ENCODE assay signal across 14 mouse cellular contexts in the genomic region with DNA sequence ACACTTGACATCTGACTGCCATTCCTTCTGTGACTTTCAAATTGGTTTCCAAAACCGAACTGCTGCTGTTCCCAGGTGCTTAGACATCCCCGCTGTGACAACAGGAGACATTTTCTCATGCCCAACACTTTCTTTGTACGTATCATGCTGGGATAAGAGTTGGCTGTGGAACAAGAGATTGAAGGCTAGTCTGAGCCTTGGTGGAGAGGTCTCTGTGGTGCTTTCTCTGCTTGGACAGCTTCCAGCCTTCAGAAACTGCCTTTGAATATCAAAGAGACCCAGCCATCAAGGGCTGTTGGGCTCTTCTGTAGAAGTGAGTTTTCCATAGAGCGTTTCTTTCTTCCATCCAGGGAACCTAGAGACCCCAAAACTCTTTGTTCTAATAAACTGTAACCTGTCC.
"Had no signal": no experiment of that assay in that cellular context is flagged by ENCODE, and none has a peak within 500 bp of the region (broad histone marks: within the 10 kb centered on the region; RNA-seq: fewer than 3 reads in every experiment).

No protein-coding gene starts in this region.

- H3K27me3 ChIP-seq: limb, embryonic 12.5 days; liver, embryonic 13.5 days had no signal

- H3K36me3 ChIP-seq: limb, embryonic 12.5 days; liver, embryonic 13.5 days had no signal

- H3K4me1 ChIP-seq: limb, embryonic 12.5 days had no signal

- H3K4me2 ChIP-seq: limb, embryonic 12.5 days; liver, embryonic 13.5 days had no signal

- DNase-seq: kidney, adult 8-10 months; kidney, postnatal 25 days; liver; liver, embryonic 13.5 days; liver, postnatal 0 days; lung, postnatal 36 days; right cerebral cortex, adult 18-20 months; right cerebral cortex, postnatal 25 days; thymus, postnatal 36 days had no signal

- H3K9me3 ChIP-seq: limb, embryonic 12.5 days; liver, embryonic 13.5 days had no signal

- ATAC-seq: intestine, postnatal 0 days; liver, postnatal 0 days; lung, postnatal 0 days; midbrain, embryonic 16.5 days had no signal

- H3K4me3 ChIP-seq: left cerebral cortex, adult 2 months; limb, embryonic 12.5 days; liver, embryonic 13.5 days had no signal

- H3K27ac ChIP-seq: left cerebral cortex, adult 2 months; limb, embryonic 12.5 days; liver, embryonic 13.5 days had no signal

- H3K9ac ChIP-seq: limb, embryonic 12.5 days; liver, embryonic 13.5 days; liver, postnatal 0 days had no signal
